Mouse (Mus musculus) stomach, postnatal 0 days (tissue): ENCODE measurements around the gene Rhobtb3. TPM values are rescaled to one million over a fixed set of nuclear protein-coding genes. Genes with fewer than 3 reads are reported as not detected.

Experiments
- ATAC-seq: fragments of 200-750 bp; cut with Nextera tagmentation; 2 replicates; pipeline ENCODE4 v1.8.0; 2017; ENCODE audit not compliant: low FRiP score, low TSS enrichment
- DNase-seq: peaks from one replicate; pipeline ENCODE4 v3.0.0-alpha.2; 2016; ENCODE audit warnings: low spot score
- H3K27ac ChIP-seq: fragments of 300-500 bp; sonication (generic); replicated peaks from 2 replicates; pipeline ENCODE4 v1.5.1; 2014; ENCODE audit warnings: mild to moderate bottlenecking, control low read depth
- H3K27me3 ChIP-seq: fragments of 300-500 bp; sonication (generic); 2 replicates; pipeline ENCODE4 v1.6.1; 2014; ENCODE audit warnings: low read length; ENCODE audit not compliant: control insufficient read depth, insufficient read depth
- H3K36me3 ChIP-seq: fragments of 300-500 bp; sonication (generic); 2 replicates; pipeline ENCODE4 v1.6.1; 2014; ENCODE audit warnings: low read length, mixed read lengths; ENCODE audit not compliant: control insufficient read depth, insufficient read depth
- H3K4me1 ChIP-seq: fragments of 300-500 bp; sonication (generic); replicated peaks from 2 replicates; pipeline ENCODE4 v1.6.1; 2014; ENCODE audit warnings: antibody characterized with exemption; ENCODE audit not compliant: control insufficient read depth, insufficient read depth
- H3K4me2 ChIP-seq: fragments of 300-500 bp; sonication (generic); replicated peaks from 2 replicates; pipeline ENCODE4 v1.6.1; 2014; ENCODE audit warnings: low read depth, mild to moderate bottlenecking, control low read depth, moderate library complexity
- H3K4me3 ChIP-seq: fragments of 300-500 bp; sonication (generic); 2 replicates; pipeline ENCODE4 v1.5.1; 2014; ENCODE audit warnings: low read depth, low read length, control low read depth
- H3K9ac ChIP-seq: fragments of 300-500 bp; sonication (generic); 2 replicates; pipeline ENCODE4 v1.6.1; 2014; ENCODE audit warnings: mild to moderate bottlenecking, low read length, control low read depth, mixed read lengths
- H3K9me3 ChIP-seq: fragments of 300-500 bp; sonication (generic); 2 replicates; pipeline ENCODE4 v1.6.1; 2016; ENCODE audit warnings: low read length; ENCODE audit not compliant: control insufficient read depth
- CTCF ChIP-seq: IDR thresholded peaks from 2 replicates; pipeline ENCODE4 v1.5.1; 2016; ENCODE audit warnings: antibody characterized with exemption, low read depth, mild to moderate bottlenecking, moderate library complexity
- EP300 ChIP-seq: optimal IDR thresholded peaks from 2 replicates; pipeline ENCODE3; 2016; ENCODE audit warnings: antibody characterized with exemption
- WGBS: fragments of 180-500 bp; shearing (Covaris S2); extraction: QIAGEN DNeasy Blood & Tissue Kit; methylation state at CpG from one replicate; pipeline ENCODE4 v1.1.7; 2014; 5-methylcytosine and 5-hydroxymethylcytosine counted together
- polyA plus RNA-seq: library from polyadenylated mRNA; unstranded; fragments of >200 nt; fragmentation: Nextera tagmentation; extraction: Ambion mirVana; gene quantifications from 2 replicates; pipeline ENCODE4 v1.2.1, GENCODE M21; 2015

Gene Rhobtb3
- polyA plus RNA-seq, result 9.1 and 10.0 TPM in 2 replicates

GRCm38 (mm10) chr13:75943189-75944043 is at the start of gene Rhobtb3:
Gene Rhobtb3, minus strand, starts transcription at chr13:75943925.
- no peak; the same call in 1 of the 2 replicates for TF ChIP-seq CTCF
- no peak for TF ChIP-seq EP300
- WGBS, result under 1% methylated on average over 106 of the region's 110 CpGs
- Histone ChIP-seq H3K4me2 (peak within 1 kb of the TSS; percentile 84), H3K4me1 (no peaks in the 10 kb centered on the region), H3K27ac (peak within 1 kb of the TSS; percentile 97), H3K36me3 (no peaks in the 10 kb centered on the region), H3K4me3 (peak within 1 kb of the TSS; percentile 90), H3K9me3 (no peaks in the 10 kb centered on the region), H3K9ac (peak within 1 kb of the TSS; percentile 92), H3K27me3 (no peaks in the 10 kb centered on the region)
- peak; percentile 89 for ATAC-seq
- peak; percentile 85 for DNase-seq

- no peak for ATAC-seq
- no peak for DNase-seq
- TF ChIP-seq CTCF (no peak), EP300 (no peak)
- no peak overlapping the region for H3K4me3 ChIP-seq
- no peaks in the 10 kb centered on the region for H3K27me3 ChIP-seq
- H3K36me3 ChIP-seq, result no peaks in the 10 kb centered on the region
- no peak overlapping the region for H3K9ac ChIP-seq
- H3K9me3 ChIP-seq, result no peaks in the 10 kb centered on the region
- WGBS, result 33% methylated on average over 9 of the region's 9 CpGs
- H3K4me2 ChIP-seq, result no peak overlapping the region
- H3K27ac ChIP-seq, result no peak overlapping the region
- H3K4me1 ChIP-seq, result no peaks in the 10 kb centered on the region
Measured at GRCm38 (mm10) chr13:75992169-75993028, 48.7 kb upstream of the Rhobtb3 start.

- Histone ChIP-seq H3K4me3 (no peak overlapping the region), H3K4me1 (no peaks in the 10 kb centered on the region), H3K4me2 (no peak overlapping the region), H3K36me3 (no peaks in the 10 kb centered on the region), H3K27ac (no peak overlapping the region), H3K27me3 (no peaks in the 10 kb centered on the region), H3K9me3 (no peaks in the 10 kb centered on the region), H3K9ac (no peak overlapping the region)
- WGBS, result 66% methylated on average over 1 of the region's 1 CpGs
- DNase-seq, result no peak
- TF ChIP-seq CTCF (no peak), EP300 (no peak)
- ATAC-seq, result no peak
Measured at GRCm38 (mm10) chr13:75988096-75988495, 44.4 kb upstream of the Rhobtb3 start.

GRCm38 (mm10) chr13:75981901-75982300 is 38.2 kb upstream of the Rhobtb3 start:
- DNase-seq (no peak), ATAC-seq (no peak)
- Histone ChIP-seq H3K9ac (no peak overlapping the region), H3K4me2 (no peak overlapping the region), H3K36me3 (no peaks in the 10 kb centered on the region), H3K27ac (no peak overlapping the region), H3K27me3 (no peaks in the 10 kb centered on the region), H3K4me1 (no peaks in the 10 kb centered on the region), H3K9me3 (no peaks in the 10 kb centered on the region), H3K4me3 (no peak overlapping the region)
- peak; percentile 55 for TF ChIP-seq CTCF
- TF ChIP-seq EP300, result no peak

GRCm38 (mm10) chr13:75976649-75977048 is 32.9 kb upstream of the Rhobtb3 start:
- ATAC-seq (peak; percentile 71; the same call in 1 of the 2 replicates), DNase-seq (no peak)
- no peak overlapping the region for H3K4me2 ChIP-seq
- WGBS, result 41% methylated on average over 2 of the region's 2 CpGs
- no peak overlapping the region for H3K4me3 ChIP-seq
- H3K9ac ChIP-seq, result no peak overlapping the region
- TF ChIP-seq EP300, result no peak
- TF ChIP-seq CTCF, result no peak
- H3K36me3 ChIP-seq, result no peaks in the 10 kb centered on the region
- H3K9me3 ChIP-seq, result no peaks in the 10 kb centered on the region
- no peaks in the 10 kb centered on the region for H3K4me1 ChIP-seq
- H3K27ac ChIP-seq, result no peak overlapping the region
- H3K27me3 ChIP-seq, result no peaks in the 10 kb centered on the region

GRCm38 (mm10) chr13:75976218-75976617 is 32.5 kb upstream of the Rhobtb3 start:
- TF ChIP-seq CTCF (no peak), EP300 (no peak)
- H3K9me3 ChIP-seq, result no peaks in the 10 kb centered on the region
- 69% methylated on average over 2 of the region's 2 CpGs for WGBS
- H3K4me2 ChIP-seq, result no peak overlapping the region
- H3K4me1 ChIP-seq, result no peaks in the 10 kb centered on the region
- no peak overlapping the region for H3K9ac ChIP-seq
- ATAC-seq (no peak), DNase-seq (no peak)
- H3K27ac ChIP-seq, result no peak overlapping the region
- H3K4me3 ChIP-seq, result no peak overlapping the region
- no peaks in the 10 kb centered on the region for H3K27me3 ChIP-seq
- H3K36me3 ChIP-seq, result no peaks in the 10 kb centered on the region
